Mouse (Mus musculus) kidney, adult 2 months (tissue): Measurements from ENCODE around the gene Pvrig. TPM values are rescaled to one million over a fixed set of nuclear protein-coding genes. Genes with fewer than 3 reads are reported as not detected.
"Not testable (repeated sequence)": the region's sequence is repeated elsewhere in the genome, so short reads cannot be mapped to it uniquely, and the experiment has no call there.

Experiments used
- DNase-seq: peaks from one replicate; pipeline ENCODE4 v3.0.0; 2021
- H3K27ac ChIP-seq: fragments of 200-500 bp; 2 replicates; pipeline ENCODE4 v1.5.1; 2012; ENCODE audit warnings: low read depth, low read length, control low read depth, inconsistent platforms; ENCODE audit not compliant: insufficient read depth
- H3K27me3 ChIP-seq: fragments of 200-500 bp; replicated peaks from 2 replicates; pipeline ENCODE4 v1.6.1; 2012; ENCODE audit warnings: mild to moderate bottlenecking, moderate library complexity, low read length, inconsistent platforms; ENCODE audit not compliant: control insufficient read depth, insufficient read depth
- H3K36me3 ChIP-seq: fragments of 200-500 bp; 2 replicates; pipeline ENCODE4 v1.6.1; 2012; ENCODE audit warnings: mild to moderate bottlenecking, moderate library complexity, low read length, inconsistent platforms; ENCODE audit not compliant: control insufficient read depth, insufficient read depth
- H3K4me1 ChIP-seq: fragments of 200-500 bp; 2 replicates; pipeline ENCODE4 v1.6.1; 2011; ENCODE audit warnings: low read length; ENCODE audit not compliant: control insufficient read depth, insufficient read depth
- H3K4me3 ChIP-seq: fragments of 200-500 bp; 2 replicates; pipeline ENCODE4 v1.5.1; 2011; ENCODE audit warnings: mild to moderate bottlenecking, low read depth, low read length, control low read depth; ENCODE audit not compliant: insufficient read depth
- CTCF ChIP-seq: fragments of 200-500 bp; conservative IDR thresholded peaks from 2 replicates; pipeline ENCODE4 v1.5.1; 2011; ENCODE audit warnings: low read depth, mild to moderate bottlenecking, control low read depth, low read length, moderate library complexity, mixed read lengths; ENCODE audit not compliant: insufficient read depth, insufficient read length
- POLR2A ChIP-seq: fragments of 200-500 bp; IDR thresholded peaks from one replicate; pipeline ENCODE4 v1.6.1; 2011; ENCODE audit warnings: low read depth, low read length, control low read depth
- WGBS: fragments of 180-500 bp; shearing (Covaris S2); methylation state at CpG from one replicate; pipeline ENCODE4 v1.1.7; 2018; 5-methylcytosine and 5-hydroxymethylcytosine counted together
- polyA plus RNA-seq: library from polyadenylated mRNA; depleted of rRNA; stranded (reverse); fragments of >200 nt; gene quantifications from 2 replicates; pipeline ENCODE4 v1.2.3, GENCODE M21; 2012; rRNA removed

Gene Pvrig
- polyA plus RNA-seq, result 0.11 and 0.33 TPM in 2 replicates

DNA sequence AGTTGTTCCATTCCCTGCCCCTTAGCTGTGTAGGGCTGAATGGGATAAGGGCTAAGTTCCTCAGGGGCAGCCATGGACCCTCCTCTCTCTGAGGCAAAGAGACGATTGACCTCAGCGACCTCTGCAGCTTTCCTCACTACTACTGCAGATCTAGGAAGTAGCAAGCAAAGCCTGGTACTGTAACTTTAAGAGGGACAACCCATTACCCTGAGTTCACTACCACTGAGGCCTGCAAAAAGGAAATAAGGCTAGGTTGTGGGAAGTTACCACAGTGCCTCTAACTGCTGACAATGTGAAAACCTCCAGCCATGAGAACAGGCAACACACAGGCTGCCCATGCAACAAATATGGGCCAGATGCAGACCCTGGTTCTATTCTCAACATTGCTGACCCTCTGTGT, at the start of gene Pvrig:
Gene Pvrig (plus strand): TSS at position 301 of the 400 bp plus-strand sequence.
- Histone ChIP-seq H3K27ac (no peak within 1 kb of the TSS), H3K4me1 (no peaks in the 10 kb centered on the region), H3K27me3 (no peaks in the 10 kb centered on the region), H3K36me3 (no peaks in the 10 kb centered on the region), H3K4me3 (no peak within 1 kb of the TSS)
- WGBS, result 82% methylated on average over 2 of the region's 2 CpGs
- no peak for DNase-seq
- TF ChIP-seq CTCF, result no peak
- no peak for TF ChIP-seq POLR2A

- Histone ChIP-seq H3K4me1 (no peaks in the 10 kb centered on the region), H3K4me3 (no peak overlapping the region), H3K27ac (no peak overlapping the region), H3K36me3 (no peaks in the 10 kb centered on the region), H3K27me3 (no peaks in the 10 kb centered on the region)
- DNase-seq, result no peak
- no peak for TF ChIP-seq CTCF
- TF ChIP-seq POLR2A, result no peak
Measured at GRCm38 (mm10) chr5:138294158-138294557, 47.6 kb upstream of the Pvrig start.

GRCm38 (mm10) chr5:138299613-138300012, 42.1 kb upstream of the Pvrig start:
- TF ChIP-seq CTCF (no peak), POLR2A (no peak)
- H3K27me3 ChIP-seq, result no peaks in the 10 kb centered on the region
- no peak overlapping the region for H3K4me3 ChIP-seq
- no peaks in the 10 kb centered on the region for H3K4me1 ChIP-seq
- 84% methylated on average over 2 of the region's 2 CpGs for WGBS
- no peaks in the 10 kb centered on the region for H3K36me3 ChIP-seq
- no peak overlapping the region for H3K27ac ChIP-seq
- DNase-seq, result no peak

DNA sequence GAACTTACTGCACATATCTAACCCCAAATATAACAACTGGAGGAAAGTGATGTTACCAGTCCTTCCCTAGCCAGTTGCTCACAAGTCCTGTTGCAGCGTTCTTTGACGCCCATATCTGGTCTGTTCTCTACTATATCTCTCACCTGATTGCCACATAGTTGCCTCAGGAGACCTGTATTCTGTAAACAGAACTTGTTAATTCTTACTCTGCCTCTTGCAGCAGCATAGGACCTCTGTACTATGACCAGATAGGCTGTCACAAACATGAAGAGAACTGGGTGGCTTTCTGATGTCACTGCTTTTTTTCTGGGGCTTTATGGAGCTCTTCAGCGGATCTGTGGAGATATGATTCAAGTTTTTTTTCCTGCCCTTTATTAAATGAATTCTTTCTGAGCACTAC, 29.0 kb upstream of the Pvrig start:
- TF ChIP-seq POLR2A (no peak), CTCF (no peak)
- no peaks in the 10 kb centered on the region for H3K36me3 ChIP-seq
- DNase-seq, result no peak
- H3K4me1 ChIP-seq, result no peaks in the 10 kb centered on the region
- 89% methylated on average over 3 of the region's 3 CpGs for WGBS
- H3K27me3 ChIP-seq, result no peaks in the 10 kb centered on the region
- H3K4me3 ChIP-seq, result no peak overlapping the region
- no peak overlapping the region for H3K27ac ChIP-seq

DNA sequence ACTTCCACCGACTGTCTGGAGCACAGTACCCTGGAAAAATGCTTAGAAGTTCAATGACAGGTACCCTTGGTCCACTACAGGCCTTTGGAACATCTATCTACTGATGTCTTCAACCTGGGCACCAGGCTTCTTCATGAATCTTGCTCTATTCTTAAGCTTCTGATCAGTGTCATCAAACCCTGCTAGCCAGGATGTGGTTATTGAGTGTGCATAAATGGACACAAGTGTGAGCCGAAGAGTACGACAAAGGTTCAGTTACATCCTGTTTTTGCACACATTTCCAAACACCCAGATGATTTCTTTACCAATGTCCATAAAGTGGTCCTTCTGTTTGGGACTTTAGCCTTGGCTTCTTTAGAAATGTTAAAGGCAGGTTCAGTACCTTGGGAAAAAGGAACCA, 1.5 kb downstream of the Pvrig start:
- 89% methylated on average over 3 of the region's 3 CpGs for WGBS
- H3K36me3 ChIP-seq, result no peaks in the 10 kb centered on the region
- no peak for DNase-seq
- no peak overlapping the region for H3K27ac ChIP-seq
- H3K4me3 ChIP-seq, result no peak overlapping the region
- H3K4me1 ChIP-seq, result no peaks in the 10 kb centered on the region
- no peak for TF ChIP-seq CTCF
- no peak for TF ChIP-seq POLR2A
- no peaks in the 10 kb centered on the region for H3K27me3 ChIP-seq

DNA sequence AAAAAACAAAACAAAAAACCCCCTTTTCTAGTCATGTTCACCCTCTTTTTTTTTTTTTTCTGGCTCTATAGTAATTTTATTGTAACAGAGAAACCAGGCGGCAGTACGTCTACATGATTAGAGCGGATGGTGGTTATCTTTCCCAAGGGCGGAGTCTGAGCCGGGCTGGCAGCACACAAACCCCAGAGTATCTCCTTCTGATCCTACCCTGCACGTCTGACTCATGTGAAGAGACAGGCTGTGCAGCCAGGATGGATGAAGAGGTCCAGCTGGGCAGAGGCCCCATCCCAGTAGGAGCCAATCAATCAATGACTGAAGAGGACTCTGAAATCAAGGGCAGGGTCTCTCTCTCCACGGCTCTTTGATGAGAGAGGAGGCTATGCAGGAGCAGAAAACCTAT, 21.4 kb downstream of the Pvrig start:
- not testable (repeated sequence) for H3K27me3 ChIP-seq, H3K27ac ChIP-seq, H3K4me3 ChIP-seq, H3K36me3 ChIP-seq, H3K4me1 ChIP-seq, DNase-seq
- 88% methylated on average over 6 of the region's 7 CpGs for WGBS

DNA sequence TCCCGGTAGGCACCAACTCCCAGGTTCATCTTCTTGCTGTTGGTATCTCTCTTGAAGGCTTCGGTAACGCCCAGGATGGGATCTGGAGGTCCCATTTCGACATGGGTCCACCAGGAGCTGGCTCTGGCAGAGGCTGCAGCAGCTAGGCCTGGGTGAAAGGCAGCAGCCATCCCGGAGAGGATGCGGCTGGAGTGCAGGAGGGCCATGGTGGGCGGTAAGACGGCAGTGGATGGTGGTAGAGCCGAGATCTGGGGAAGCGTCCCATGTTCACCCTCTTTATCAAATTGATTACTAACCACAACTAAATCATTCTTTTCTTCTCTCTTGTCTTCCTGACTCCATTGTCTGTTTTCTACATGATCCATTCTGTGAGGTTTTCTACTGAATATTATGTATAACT, 23.6 kb downstream of the Pvrig start:
- not testable (repeated sequence) for H3K4me3 ChIP-seq, H3K4me1 ChIP-seq, DNase-seq, H3K27ac ChIP-seq, H3K27me3 ChIP-seq, H3K36me3 ChIP-seq
- 93% methylated on average over 10 of the region's 10 CpGs for WGBS

Other genes with a start within 250 kb of the Pvrig start
- gene Zscan21, start 225.1 kb upstream of the Pvrig start, polyA plus RNA-seq, result 9.8 and 10.9 TPM in 2 replicates
- 3.4 and 4.4 TPM in 2 replicates for gene Zfp113, start 186.2 kb upstream of the Pvrig start, polyA plus RNA-seq
- gene Cops6, start 180.9 kb upstream of the Pvrig start, polyA plus RNA-seq, result 141 and 144 TPM in 2 replicates
- gene Ap4m1, start 170.0 kb upstream of the Pvrig start, polyA plus RNA-seq, result 22.9 and 23.6 TPM in 2 replicates
- gene Mcm7, start 169.5 kb upstream of the Pvrig start, polyA plus RNA-seq, result 15.5 and 16.5 TPM in 2 replicates
- 52.6 and 56.3 TPM in 2 replicates for gene Taf6, start 154.5 kb upstream of the Pvrig start, polyA plus RNA-seq
- 4.2 and 5.7 TPM in 2 replicates for gene Cnpy4, start 154.5 kb upstream of the Pvrig start, polyA plus RNA-seq
- gene Mblac1, start 147.6 kb upstream of the Pvrig start, polyA plus RNA-seq, result 3.6 and 4.4 TPM in 2 replicates
- gene Nxpe5, start 116.1 kb upstream of the Pvrig start, polyA plus RNA-seq, result 0.26 and 0.33 TPM in 2 replicates
- gene Lamtor4, start 86.5 kb upstream of the Pvrig start, polyA plus RNA-seq, result 362 and 389 TPM in 2 replicates
- gene BC037034, start 77.9 kb upstream of the Pvrig start, polyA plus RNA-seq, result 28.5 and 35.1 TPM in 2 replicates
- 0.13 and 0.19 TPM in 2 replicates for gene Gal3st4, start 69.1 kb upstream of the Pvrig start, polyA plus RNA-seq
- gene Gm43720, start 62.0 kb upstream of the Pvrig start, polyA plus RNA-seq, result not detected in 2 replicates
- gene Gpc2, start 62.0 kb upstream of the Pvrig start, polyA plus RNA-seq, result 1.2 and 1.5 TPM in 2 replicates
- gene Stag3, start 61.7 kb upstream of the Pvrig start, polyA plus RNA-seq, result 0.30 and 0.34 TPM in 2 replicates
- 4.2 and 5.6 TPM in 2 replicates for gene Zfp157, start 99.5 kb downstream of the Pvrig start, polyA plus RNA-seq
- gene 1700123K08Rik, start 222.8 kb downstream of the Pvrig start, polyA plus RNA-seq, result not detected in 2 replicates